Mouse (Mus musculus) testis, adult 2 months (tissue): ENCODE measurements around the gene Exoc3l2.

Experiments
- CTCF ChIP-seq: fragments of 200-500 bp; IDR thresholded peaks from 2 replicates; pipeline ENCODE4 v1.5.1; 2012; ENCODE audit warnings: low read depth, mild to moderate bottlenecking, inconsistent platforms, low read length, moderate library complexity; ENCODE audit not compliant: control insufficient read depth, insufficient read depth, insufficient replicate concordance
- POLR2A ChIP-seq: fragments of 200-500 bp; IDR thresholded peaks from 2 replicates; pipeline ENCODE4 v1.6.1; 2012; ENCODE audit warnings: low read depth, mild to moderate bottlenecking, inconsistent platforms, low read length, moderate library complexity; ENCODE audit not compliant: control insufficient read depth

DNA sequence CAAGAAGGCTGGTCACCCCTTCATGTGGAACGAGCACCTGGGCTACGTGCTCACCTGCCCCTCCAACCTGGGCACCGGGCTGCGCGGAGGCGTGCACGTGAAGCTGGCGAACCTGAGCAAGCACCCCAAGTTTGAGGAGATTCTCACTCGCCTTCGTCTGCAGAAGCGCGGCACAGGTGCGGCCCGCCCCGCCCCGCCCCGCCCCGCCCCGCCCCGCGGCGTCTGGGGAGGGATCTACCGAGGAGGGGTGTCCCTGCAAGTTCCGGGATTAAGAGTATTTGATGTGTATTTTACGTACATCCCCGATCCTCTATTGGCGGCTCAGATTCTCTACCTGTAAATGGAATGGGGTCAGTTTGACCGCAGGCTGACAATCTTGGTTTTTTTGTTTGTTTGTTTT is 43.0 kb upstream of the Exoc3l2 start:
- no peak for TF ChIP-seq POLR2A
- TF ChIP-seq CTCF = no peak
